Mouse (Mus musculus) stomach, embryonic 16.5 days (tissue): ENCODE measurements around the gene Frmd6. TPM values are rescaled to one million over a fixed set of nuclear protein-coding genes. Genes with fewer than 3 reads are reported as not detected.
A peak's percentile ranks its signal among the peaks of the same experiment; 100 is the strongest.

Source experiments
- ATAC-seq: fragments of 200-750 bp; cut with Nextera tagmentation; 2 replicates; pipeline ENCODE4 v1.8.0; 2017; ENCODE audit warnings: moderate number of reproducible peaks, moderate TSS enrichment; ENCODE audit not compliant: insufficient read depth, low FRiP score
- H3K27ac ChIP-seq: fragments of 300-500 bp; sonication (generic); 2 replicates; pipeline ENCODE4 v1.5.1; 2014; ENCODE audit warnings: low read length
- H3K27me3 ChIP-seq: fragments of 300-500 bp; sonication (generic); 2 replicates; pipeline ENCODE4 v1.6.1; 2014; ENCODE audit warnings: low read length, control low read depth, mixed read lengths; ENCODE audit not compliant: control insufficient read depth, insufficient read depth
- H3K36me3 ChIP-seq: fragments of 300-500 bp; sonication (generic); 2 replicates; pipeline ENCODE4 v1.6.1; 2014; ENCODE audit warnings: low read length; ENCODE audit not compliant: control insufficient read depth, insufficient read depth
- H3K4me1 ChIP-seq: fragments of 300-500 bp; sonication (generic); 2 replicates; pipeline ENCODE4 v1.6.1; 2014; ENCODE audit warnings: low read length, control low read depth, mixed read lengths; ENCODE audit not compliant: control insufficient read depth, insufficient read depth
- H3K4me2 ChIP-seq: fragments of 300-500 bp; sonication (generic); 2 replicates; pipeline ENCODE4 v1.6.1; 2014; ENCODE audit warnings: low read depth, low read length, mixed read lengths
- H3K4me3 ChIP-seq: fragments of 300-500 bp; sonication (generic); replicated peaks from 2 replicates; pipeline ENCODE4 v1.5.1; 2014; ENCODE audit warnings: mild to moderate bottlenecking, low read length
- H3K9ac ChIP-seq: fragments of 300-500 bp; sonication (generic); 2 replicates; pipeline ENCODE4 v1.6.1; 2014; ENCODE audit warnings: low read length
- H3K9me3 ChIP-seq: fragments of 300-500 bp; sonication (generic); replicated peaks from 2 replicates; pipeline ENCODE4 v1.6.1; 2016; ENCODE audit warnings: low read length, control low read depth; ENCODE audit not compliant: control insufficient read depth
- WGBS: fragments of 180-500 bp; shearing (Covaris S2); extraction: QIAGEN DNeasy Blood & Tissue Kit; methylation state at CpG from one replicate; pipeline ENCODE4 v1.1.7; 2014; 5-methylcytosine and 5-hydroxymethylcytosine counted together
- polyA plus RNA-seq: library from polyadenylated mRNA; unstranded; fragments of >200 nt; fragmentation: Nextera tagmentation; extraction: Ambion mirVana; gene quantifications from 2 replicates; pipeline ENCODE4 v1.2.1, GENCODE M21; 2015

Gene Frmd6
- polyA plus RNA-seq, 1 experiment from 2014 or later = 35.9 TPM

- H3K27ac ChIP-seq = no peak overlapping the region
- H3K27me3 ChIP-seq = no peaks in the 10 kb centered on the region
- 85% methylated on average over 4 of the region's 4 CpGs for WGBS
- H3K4me2 ChIP-seq = no peak overlapping the region
- H3K36me3 ChIP-seq = no peaks in the 10 kb centered on the region
- no peaks in the 10 kb centered on the region for H3K9me3 ChIP-seq
- ATAC-seq = no peak
- H3K4me3 ChIP-seq = no peak overlapping the region
- H3K9ac ChIP-seq = no peak overlapping the region
- H3K4me1 ChIP-seq = 0 out of 2 replicates have a peak, but pooled peaks cover 3% of the 10 kb centered on the region
Measured at GRCm38 (mm10) chr12:70856776-70857175, 31.5 kb downstream of the Frmd6 start.

DNA sequence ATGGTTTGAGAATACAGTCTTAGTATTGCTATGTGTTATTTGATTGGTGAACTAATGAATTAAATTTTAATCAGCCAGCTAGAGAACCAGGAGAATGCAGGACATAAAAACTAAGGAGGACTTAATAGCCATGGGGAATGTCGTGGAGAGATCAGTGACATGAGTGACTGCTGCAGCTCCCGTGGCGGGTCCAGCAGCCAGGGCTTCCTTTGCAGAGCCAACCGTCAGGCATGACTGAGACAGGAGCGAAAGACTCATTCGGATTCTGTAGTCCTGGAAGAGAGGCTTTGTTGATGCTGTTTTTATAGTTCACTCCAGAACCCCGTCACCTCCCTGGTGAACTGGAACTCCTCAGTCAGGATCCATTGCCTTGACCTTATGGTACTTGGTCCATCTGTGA lies 38.0 kb downstream of the Frmd6 start:
- Histone ChIP-seq H3K4me1 (peaks cover 5% of the 10 kb centered on the region), H3K27me3 (no peaks in the 10 kb centered on the region), H3K9ac (no peak overlapping the region), H3K4me2 (no peak overlapping the region), H3K27ac (no peak overlapping the region), H3K9me3 (no peaks in the 10 kb centered on the region), H3K36me3 (no peaks in the 10 kb centered on the region), H3K4me3 (no peak overlapping the region)
- 65% methylated on average over 7 of the region's 7 CpGs for WGBS
- ATAC-seq = no peak

DNA sequence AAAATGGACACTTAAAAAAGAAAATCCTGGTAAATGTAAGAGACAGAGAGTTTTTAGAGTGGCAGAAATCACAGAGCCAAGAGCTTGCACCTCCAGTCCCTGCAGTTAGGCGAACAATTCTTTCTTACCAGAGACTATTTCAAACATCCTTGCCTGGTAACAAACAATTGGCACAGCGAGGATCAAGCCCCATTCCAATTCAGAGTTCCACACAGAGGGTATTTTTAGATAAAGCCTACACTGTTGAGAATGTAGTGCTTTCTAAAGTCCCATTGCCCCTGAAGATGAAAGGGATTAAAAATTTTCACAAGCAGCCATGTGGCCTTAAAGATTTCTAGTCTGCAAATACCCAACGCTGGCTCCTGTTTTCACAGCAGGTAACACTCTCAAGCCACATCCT lies 42.5 kb downstream of the Frmd6 start:
- peak overlapping the region; percentile 4; the same call in 1 of the 2 replicates for H3K27ac ChIP-seq
- no peak for ATAC-seq
- H3K9me3 ChIP-seq = no peaks in the 10 kb centered on the region
- H3K4me1 ChIP-seq = peaks cover 9% of the 10 kb centered on the region
- no peaks in the 10 kb centered on the region for H3K27me3 ChIP-seq
- no peak overlapping the region for H3K4me2 ChIP-seq
- 64% methylated on average over 3 of the region's 3 CpGs for WGBS
- no peak overlapping the region for H3K4me3 ChIP-seq
- no peak overlapping the region for H3K9ac ChIP-seq
- H3K36me3 ChIP-seq = no peaks in the 10 kb centered on the region

GRCm38 (mm10) chr12:70868190-70868987 lies 43.1 kb downstream of the Frmd6 start:
- H3K4me1 ChIP-seq = peaks cover 9% of the 10 kb centered on the region
- H3K27me3 ChIP-seq = no peaks in the 10 kb centered on the region
- H3K27ac ChIP-seq = peak overlapping the region; percentile 21
- ATAC-seq = no peak
- H3K9me3 ChIP-seq = no peaks in the 10 kb centered on the region
- H3K4me3 ChIP-seq = no peak overlapping the region
- no peaks in the 10 kb centered on the region for H3K36me3 ChIP-seq
- H3K4me2 ChIP-seq = no peak overlapping the region
- H3K9ac ChIP-seq = 0 out of 2 replicates have a peak overlapping the region, but pooled peaks have one; percentile 33
- 33% methylated on average over 7 of the region's 7 CpGs for WGBS

GRCm38 (mm10) chr12:70868988-70869291 lies 43.6 kb downstream of the Frmd6 start:
- WGBS = 76% methylated on average over 9 of the region's 9 CpGs
- no peak overlapping the region for H3K27ac ChIP-seq
- peaks cover 9% of the 10 kb centered on the region for H3K4me1 ChIP-seq
- H3K9ac ChIP-seq = no peak overlapping the region
- no peak for ATAC-seq
- H3K4me3 ChIP-seq = no peak overlapping the region
- no peaks in the 10 kb centered on the region for H3K36me3 ChIP-seq
- H3K27me3 ChIP-seq = no peaks in the 10 kb centered on the region
- H3K4me2 ChIP-seq = no peak overlapping the region
- no peaks in the 10 kb centered on the region for H3K9me3 ChIP-seq

- H3K27ac ChIP-seq = peak overlapping the region; percentile 61; the same call in 1 of the 2 replicates
- 48% methylated on average over 6 of the region's 6 CpGs for WGBS
Measured at GRCm38 (mm10) chr12:70873544-70873943, 48.2 kb downstream of the Frmd6 start.

GRCm38 (mm10) chr12:70876270-70876998 lies 51.1 kb downstream of the Frmd6 start:
- no peaks in the 10 kb centered on the region for H3K4me1 ChIP-seq
- no peak for ATAC-seq
- no peak overlapping the region for H3K9ac ChIP-seq
- WGBS = 89% methylated on average over 21 of the region's 21 CpGs
- H3K9me3 ChIP-seq = no peaks in the 10 kb centered on the region
- H3K4me3 ChIP-seq = no peak overlapping the region
- no peak overlapping the region for H3K27ac ChIP-seq
- H3K4me2 ChIP-seq = no peak overlapping the region
- H3K36me3 ChIP-seq = no peaks in the 10 kb centered on the region
- H3K27me3 ChIP-seq = no peaks in the 10 kb centered on the region

More at GRCm38 (mm10) chr12:70873544-70873943, 48.2 kb downstream of the Frmd6 start:
- H3K27me3 ChIP-seq = no peaks in the 10 kb centered on the region
- ATAC-seq = no peak
- no peaks in the 10 kb centered on the region for H3K36me3 ChIP-seq
- H3K4me3 ChIP-seq = no peak overlapping the region
- no peaks in the 10 kb centered on the region for H3K9me3 ChIP-seq
- peaks cover under 1% of the 10 kb centered on the region; the same call in 1 of the 2 replicates for H3K4me1 ChIP-seq
- H3K9ac ChIP-seq = no peak overlapping the region
- no peak overlapping the region for H3K4me2 ChIP-seq

GRCm38 (mm10) chr12:70877926-70878710 lies 52.8 kb downstream of the Frmd6 start:
- Histone ChIP-seq H3K9ac (no peak overlapping the region), H3K4me2 (no peak overlapping the region), H3K27ac (no peak overlapping the region), H3K9me3 (no peaks in the 10 kb centered on the region), H3K27me3 (no peaks in the 10 kb centered on the region), H3K4me1 (no peaks in the 10 kb centered on the region), H3K4me3 (no peak overlapping the region), H3K36me3 (no peaks in the 10 kb centered on the region)
- no peak for ATAC-seq
- WGBS = 84% methylated on average over 20 of the region's 20 CpGs
